Mouse (Mus musculus) neutrophil, adult 5-6 weeks (primary cell): Measurements from ENCODE around the gene Plppr1. TPM values are rescaled to one million over a fixed set of nuclear protein-coding genes. Genes with fewer than 3 reads are reported as not detected.

Experiments
- ATAC-seq: fragments of 151-379, 151-347 bp; 2 replicates; pipeline ENCODE4 v1.8.0; 2017; ENCODE audit warnings: mild to moderate bottlenecking, moderate TSS enrichment; ENCODE audit not compliant: insufficient number of reproducible peaks, poor library complexity, low FRiP score, severe bottlenecking; ENCODE audit errors: extremely low read depth
- total RNA-seq: library from RNA; stranded (forward); fragments of 200-1000 nt; gene quantifications from 2 replicates; pipeline ENCODE4 v1.2.3, GENCODE M21; 2017

The Plppr1 gene
- total RNA-seq, result 0.12 TPM in 1 of 2 replicates, not detected in the other

GRCm38 (mm10) chr4:49059021-49059401 lies at the start of gene Plppr1:
TSS of gene Plppr1 (plus strand) at chr4:49059273.
- ATAC-seq, result no peak

GRCm38 (mm10) chr4:49016701-49017100 lies 42.4 kb upstream of the Plppr1 start:
- no peak for ATAC-seq

GRCm38 (mm10) chr4:49023221-49023620 lies 35.9 kb upstream of the Plppr1 start:
- ATAC-seq, result no peak

GRCm38 (mm10) chr4:49038311-49038710 lies 20.8 kb upstream of the Plppr1 start:
- no peak for ATAC-seq

- no peak for ATAC-seq
These were observed 19.2 kb upstream of the Plppr1 start for GRCm38 (mm10) chr4:49039854-49040253.

- no peak for ATAC-seq
These were observed 17.4 kb upstream of the Plppr1 start for GRCm38 (mm10) chr4:49041655-49042054.

- no peak for ATAC-seq
These were observed 8.4 kb upstream of the Plppr1 start for GRCm38 (mm10) chr4:49050628-49051027.

- ATAC-seq, result no peak
These were observed 1.2 kb upstream of the Plppr1 start for GRCm38 (mm10) chr4:49057916-49058315.

GRCm38 (mm10) chr4:49058557-49058956 lies 516 bp upstream of the Plppr1 start:
- ATAC-seq, result no peak

- ATAC-seq, result no peak
These were observed 619 bp downstream of the Plppr1 start for GRCm38 (mm10) chr4:49059402-49060381.

GRCm38 (mm10) chr4:49069471-49069870 lies 10.4 kb downstream of the Plppr1 start:
- no peak for ATAC-seq

- no peak for ATAC-seq
These were observed 13.8 kb downstream of the Plppr1 start for GRCm38 (mm10) chr4:49072886-49073285.

GRCm38 (mm10) chr4:49075881-49076280 lies 16.8 kb downstream of the Plppr1 start:
- ATAC-seq, result no peak

GRCm38 (mm10) chr4:49079399-49079798 lies 20.3 kb downstream of the Plppr1 start:
- no peak for ATAC-seq

GRCm38 (mm10) chr4:49088205-49088604 lies 29.1 kb downstream of the Plppr1 start:
- no peak for ATAC-seq

GRCm38 (mm10) chr4:49090461-49090860 lies 31.4 kb downstream of the Plppr1 start:
- no peak for ATAC-seq

GRCm38 (mm10) chr4:49099448-49099847 lies 40.4 kb downstream of the Plppr1 start:
- no peak for ATAC-seq

GRCm38 (mm10) chr4:49101934-49102768 lies 43.1 kb downstream of the Plppr1 start:
- ATAC-seq, result no peak

GRCm38 (mm10) chr4:49102769-49103193 lies 43.7 kb downstream of the Plppr1 start:
- ATAC-seq, result no peak

- ATAC-seq, result no peak
These were observed 45.8 kb downstream of the Plppr1 start for GRCm38 (mm10) chr4:49104860-49105259.
